Mouse (Mus musculus) CH12.LX (cell line): ENCODE data around the gene Cdc123.

ENCODE experiments used
- CTCF ChIP-seq, 2 experiments: IDR thresholded peaks in 1 of 2; conservative IDR thresholded peaks in 1 of 2; 2 replicates each; pipeline ENCODE4 v1.5.1; 2011 to 2012; ENCODE audit warnings: low read depth in 2 of 2, low read length in 2 of 2, improper control_type of control experiment in 1 of 2, inconsistent platforms in 1 of 2, mild to moderate bottlenecking in 1 of 2, moderate library complexity in 1 of 2
- E2F4 ChIP-seq: IDR thresholded peaks from 2 replicates; pipeline ENCODE4 v1.6.1; 2011; ENCODE audit warnings: low read depth, low read length, improper control_type of control experiment; ENCODE audit not compliant: insufficient replicate concordance

- TF ChIP-seq CTCF (conservative IDR thresholded peaks at IDR 0.05 in 1 of 2, IDR thresholded peaks at IDR 0.05 in 1 of 2; ENCODE audit: low read depth in 2 of 2, low read length in 2 of 2): no peak
- TF ChIP-seq E2F4: no peak
Measured at GRCm38 (mm10) chr2:5825265-5825913, 19.6 kb downstream of the Cdc123 start.
